Mouse (Mus musculus): Measurements from ENCODE around the gene Cd68. TPM values are rescaled to one million over a fixed set of nuclear protein-coding genes. Genes with fewer than 3 reads are reported as not detected.
"Not testable (repeated sequence)": the region's sequence is repeated elsewhere in the genome, so short reads cannot be mapped to it uniquely, and the experiment has no call there.

The Cd68 gene
- polyA plus RNA-seq, 1 experiment from 2014 or later, result 16.3 TPM

DNA sequence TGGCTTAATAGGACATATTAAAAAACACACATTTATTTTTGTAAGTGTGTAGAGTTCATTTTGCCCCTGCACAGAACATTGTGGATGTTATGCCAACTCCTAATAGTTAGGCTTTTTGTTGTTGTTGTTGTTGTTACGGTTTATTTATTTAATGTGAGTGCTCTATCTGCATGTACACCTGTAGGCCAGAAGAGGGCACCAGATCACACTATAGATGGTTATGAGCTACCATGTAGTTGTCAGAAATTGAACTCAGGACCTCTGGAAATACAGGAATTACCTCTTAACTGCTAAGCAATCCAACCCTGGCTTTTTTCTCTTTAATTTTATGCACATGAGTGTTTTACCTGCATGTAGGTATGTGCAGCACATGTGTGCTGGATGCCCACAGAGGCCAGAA, 36.2 kb downstream of the Cd68 start:
- WGBS, result 81% methylated on average over 1 of the region's 1 CpGs
- H3K9me3 ChIP-seq (ENCODE audit: control insufficient read depth, low read length), result no peaks in the 10 kb centered on the region
- H3K36me3 ChIP-seq (ENCODE audit: control insufficient read depth, insufficient read depth, low read length), result no peaks in the 10 kb centered on the region
- no peak overlapping the region for H3K9ac ChIP-seq (ENCODE audit: low read length)
- no peak overlapping the region for H3K4me2 ChIP-seq (ENCODE audit: low read length)
- H3K4me1 ChIP-seq (replicated peaks; ENCODE audit: control insufficient read depth, insufficient read depth, low read length), result peaks cover 14% of the 10 kb centered on the region
- DNase-seq (ENCODE audit: low spot score) (no peak), ATAC-seq (replicated peaks; ENCODE audit: low FRiP score, low TSS enrichment, low read depth) (no peak)
- H3K27me3 ChIP-seq (replicated peaks; ENCODE audit: control insufficient read depth, insufficient read depth, low read length), result no peaks in the 10 kb centered on the region
- no peak overlapping the region for H3K27ac ChIP-seq (ENCODE audit: low read depth)
- no peak overlapping the region for H3K4me3 ChIP-seq (ENCODE audit: low read depth, low read length)

DNA sequence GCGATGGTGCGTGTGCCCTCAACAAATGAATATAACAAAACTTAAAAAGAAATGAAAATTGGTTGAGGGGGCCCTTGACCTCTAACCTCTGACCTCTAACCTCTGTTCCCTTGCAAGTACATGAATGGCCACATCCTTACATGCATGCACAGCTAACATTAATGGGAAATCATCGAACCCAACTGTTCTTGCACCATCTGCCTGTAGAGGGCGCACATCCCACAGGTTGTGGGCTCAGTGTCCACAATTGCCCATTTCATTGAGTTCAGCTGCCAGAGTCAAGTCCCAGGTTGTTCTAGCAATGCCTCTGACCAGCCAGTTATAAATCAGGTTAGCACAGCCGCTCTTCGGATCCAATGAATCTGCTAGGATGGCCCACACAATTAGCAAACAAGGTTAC, 37.7 kb downstream of the Cd68 start:
- no peak overlapping the region for H3K27ac ChIP-seq (ENCODE audit: low read depth)
- peak; percentile 92 for DNase-seq (ENCODE audit: low spot score)
- no peak overlapping the region for H3K4me2 ChIP-seq (ENCODE audit: low read length)
- no peaks in the 10 kb centered on the region for H3K9me3 ChIP-seq (ENCODE audit: control insufficient read depth, low read length)
- WGBS, result 36% methylated on average over 6 of the region's 6 CpGs
- no peak overlapping the region for H3K9ac ChIP-seq (ENCODE audit: low read length)
- H3K4me3 ChIP-seq (ENCODE audit: low read depth, low read length), result no peak overlapping the region
- ATAC-seq (replicated peaks; ENCODE audit: low FRiP score, low TSS enrichment, low read depth), result no peak
- H3K27me3 ChIP-seq (replicated peaks; ENCODE audit: control insufficient read depth, insufficient read depth, low read length), result no peaks in the 10 kb centered on the region
- peaks cover 3% of the 10 kb centered on the region; the same call in 1 of the 2 replicates for H3K4me1 ChIP-seq (replicated peaks; ENCODE audit: control insufficient read depth, insufficient read depth, low read length)
- H3K36me3 ChIP-seq (ENCODE audit: control insufficient read depth, insufficient read depth, low read length), result no peaks in the 10 kb centered on the region

DNA sequence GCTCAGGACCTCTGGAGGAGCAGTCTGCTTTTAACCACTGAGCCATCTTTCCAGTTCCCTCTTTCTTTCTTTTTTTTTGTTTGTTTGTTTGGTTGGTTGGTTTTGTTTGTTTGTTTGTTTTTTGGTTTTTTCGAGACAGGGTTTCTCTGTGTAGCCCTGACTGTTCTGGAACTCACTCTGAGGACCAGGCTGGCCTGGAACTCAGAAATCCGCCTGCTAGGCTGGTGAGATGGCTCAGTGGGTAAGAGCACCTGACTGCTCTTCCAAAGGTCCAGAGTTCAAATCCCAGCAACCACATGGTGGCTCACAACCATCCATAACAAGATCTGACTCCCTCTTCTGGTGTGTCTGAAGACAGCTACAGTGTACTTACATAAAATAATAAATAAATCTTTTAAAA, 41.6 kb downstream of the Cd68 start:
- not testable (repeated sequence) for H3K4me1 ChIP-seq (replicated peaks; ENCODE audit: control insufficient read depth, insufficient read depth, low read length); H3K27me3 ChIP-seq (replicated peaks; ENCODE audit: control insufficient read depth, insufficient read depth, low read length); H3K4me3 ChIP-seq (ENCODE audit: low read depth, low read length); H3K27ac ChIP-seq (ENCODE audit: low read depth); ATAC-seq (replicated peaks; ENCODE audit: low FRiP score, low TSS enrichment, low read depth); H3K36me3 ChIP-seq (ENCODE audit: control insufficient read depth, insufficient read depth, low read length); H3K9me3 ChIP-seq (ENCODE audit: control insufficient read depth, low read length); DNase-seq (ENCODE audit: low spot score); H3K4me2 ChIP-seq (ENCODE audit: low read length); H3K9ac ChIP-seq (ENCODE audit: low read length)
- 74% methylated on average over 2 of the region's 2 CpGs for WGBS

- Histone ChIP-seq H3K36me3 (ENCODE audit: control insufficient read depth, insufficient read depth, low read length) (no peaks in the 10 kb centered on the region), H3K4me1 (replicated peaks; ENCODE audit: control insufficient read depth, insufficient read depth, low read length) (peaks cover 9% of the 10 kb centered on the region), H3K4me2 (ENCODE audit: low read length) (peak overlapping the region; percentile 73), H3K4me3 (ENCODE audit: low read depth, low read length) (0 out of 2 replicates have a peak overlapping the region, but pooled peaks have one; percentile 44), H3K9ac (ENCODE audit: low read length) (peak overlapping the region; percentile 52), H3K27me3 (replicated peaks; ENCODE audit: control insufficient read depth, insufficient read depth, low read length) (no peaks in the 10 kb centered on the region), H3K9me3 (ENCODE audit: control insufficient read depth, low read length) (no peaks in the 10 kb centered on the region), H3K27ac (ENCODE audit: low read depth) (no peak overlapping the region)
- DNase-seq (ENCODE audit: low spot score) (no peak), ATAC-seq (replicated peaks; ENCODE audit: low FRiP score, low TSS enrichment, low read depth) (no peak)
- WGBS, result 68% methylated on average over 4 of the region's 4 CpGs
These were observed 42.9 kb downstream of the Cd68 start for GRCm38 (mm10) chr11:69623006-69623405.

DNA sequence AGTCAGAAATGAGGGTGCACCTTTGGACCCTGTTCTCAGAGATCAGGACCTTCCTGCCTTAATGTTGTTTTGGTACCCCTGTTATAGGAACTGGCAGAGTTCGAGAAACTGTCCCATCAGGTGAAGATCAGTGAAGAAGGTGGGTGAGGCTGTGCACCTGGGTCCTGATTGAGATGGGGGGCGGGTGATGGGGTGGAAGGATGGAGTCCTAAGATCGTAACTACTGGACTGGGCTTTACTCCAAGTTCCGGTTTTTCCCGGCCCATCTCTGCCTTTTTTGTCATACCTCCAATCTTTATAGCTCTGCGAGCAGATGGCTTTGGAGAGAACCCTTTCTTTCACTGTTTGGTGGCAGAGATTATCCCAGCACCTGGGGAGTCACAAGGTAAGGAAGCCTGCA, 43.5 kb downstream of the Cd68 start:
- ATAC-seq (replicated peaks; ENCODE audit: low FRiP score, low TSS enrichment, low read depth) (peak; percentile 48; the same call in 1 of the 2 replicates), DNase-seq (ENCODE audit: low spot score) (no peak)
- WGBS, result 26% methylated on average over 6 of the region's 6 CpGs
- peak overlapping the region; percentile 52 for H3K9ac ChIP-seq (ENCODE audit: low read length)
- peak overlapping the region; percentile 34 for H3K27ac ChIP-seq (ENCODE audit: low read depth)
- no peaks in the 10 kb centered on the region for H3K36me3 ChIP-seq (ENCODE audit: control insufficient read depth, insufficient read depth, low read length)
- H3K9me3 ChIP-seq (ENCODE audit: control insufficient read depth, low read length), result no peaks in the 10 kb centered on the region
- peaks cover 9% of the 10 kb centered on the region for H3K4me1 ChIP-seq (replicated peaks; ENCODE audit: control insufficient read depth, insufficient read depth, low read length)
- H3K27me3 ChIP-seq (replicated peaks; ENCODE audit: control insufficient read depth, insufficient read depth, low read length), result no peaks in the 10 kb centered on the region
- H3K4me2 ChIP-seq (ENCODE audit: low read length), result peak overlapping the region; percentile 73
- H3K4me3 ChIP-seq (ENCODE audit: low read depth, low read length), result peak overlapping the region; percentile 44

DNA sequence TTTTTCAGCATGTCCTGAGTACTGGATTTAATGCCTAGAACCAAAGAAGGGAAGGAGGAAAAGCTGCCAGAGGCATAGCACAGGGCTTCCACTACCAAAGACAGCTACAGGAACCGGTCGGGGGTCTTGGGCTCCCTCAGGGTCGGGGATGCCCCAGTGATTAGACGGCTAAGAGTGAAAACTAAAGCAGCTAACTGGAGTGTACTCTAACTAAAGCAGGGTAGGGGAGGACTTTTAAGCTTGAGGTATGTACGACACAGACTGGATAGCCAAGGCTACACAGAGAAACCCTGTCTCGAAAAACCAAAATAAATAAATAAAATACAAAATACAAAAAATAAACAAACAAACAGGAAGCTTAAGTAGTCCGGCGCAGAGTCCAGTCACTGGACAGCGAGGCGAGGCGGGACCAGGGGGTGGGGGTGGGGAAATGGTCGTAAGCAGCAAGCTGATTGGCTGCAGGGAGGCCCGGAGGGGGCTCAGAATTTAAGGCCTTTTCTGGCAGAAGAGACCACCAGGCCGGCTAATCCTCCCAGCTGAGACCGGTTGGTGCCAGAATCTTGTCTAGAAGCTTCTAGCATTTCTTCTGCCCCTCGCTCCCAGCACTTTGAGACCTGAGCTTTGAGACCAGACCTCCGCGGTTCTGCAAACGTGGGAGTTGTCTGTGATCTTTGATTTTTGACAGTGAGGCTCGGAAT, 44.2 kb downstream of the Cd68 start, which contains the start of gene Sat2:
Gene Sat2, plus strand, starts transcription at position 454 of the 698 bp plus-strand sequence.
- H3K4me1 ChIP-seq (replicated peaks; ENCODE audit: control insufficient read depth, insufficient read depth, low read length), result peaks cover 9% of the 10 kb centered on the region
- peak; percentile 82 for ATAC-seq (replicated peaks; ENCODE audit: low FRiP score, low TSS enrichment, low read depth)
- no peaks in the 10 kb centered on the region for H3K27me3 ChIP-seq (replicated peaks; ENCODE audit: control insufficient read depth, insufficient read depth, low read length)
- H3K36me3 ChIP-seq (ENCODE audit: control insufficient read depth, insufficient read depth, low read length), result no peaks in the 10 kb centered on the region
- H3K27ac ChIP-seq (ENCODE audit: low read depth), result peak within 1 kb of the TSS; percentile 34
- H3K4me2 ChIP-seq (ENCODE audit: low read length), result peak within 1 kb of the TSS; percentile 73
- peak within 1 kb of the TSS; percentile 52 for H3K9ac ChIP-seq (ENCODE audit: low read length)
- H3K9me3 ChIP-seq (ENCODE audit: control insufficient read depth, low read length), result no peaks in the 10 kb centered on the region
- peak; percentile 82 for DNase-seq (ENCODE audit: low spot score)
- H3K4me3 ChIP-seq (ENCODE audit: low read depth, low read length), result peak within 1 kb of the TSS; percentile 44
- WGBS, result 1% methylated on average over 20 of the region's 20 CpGs

DNA sequence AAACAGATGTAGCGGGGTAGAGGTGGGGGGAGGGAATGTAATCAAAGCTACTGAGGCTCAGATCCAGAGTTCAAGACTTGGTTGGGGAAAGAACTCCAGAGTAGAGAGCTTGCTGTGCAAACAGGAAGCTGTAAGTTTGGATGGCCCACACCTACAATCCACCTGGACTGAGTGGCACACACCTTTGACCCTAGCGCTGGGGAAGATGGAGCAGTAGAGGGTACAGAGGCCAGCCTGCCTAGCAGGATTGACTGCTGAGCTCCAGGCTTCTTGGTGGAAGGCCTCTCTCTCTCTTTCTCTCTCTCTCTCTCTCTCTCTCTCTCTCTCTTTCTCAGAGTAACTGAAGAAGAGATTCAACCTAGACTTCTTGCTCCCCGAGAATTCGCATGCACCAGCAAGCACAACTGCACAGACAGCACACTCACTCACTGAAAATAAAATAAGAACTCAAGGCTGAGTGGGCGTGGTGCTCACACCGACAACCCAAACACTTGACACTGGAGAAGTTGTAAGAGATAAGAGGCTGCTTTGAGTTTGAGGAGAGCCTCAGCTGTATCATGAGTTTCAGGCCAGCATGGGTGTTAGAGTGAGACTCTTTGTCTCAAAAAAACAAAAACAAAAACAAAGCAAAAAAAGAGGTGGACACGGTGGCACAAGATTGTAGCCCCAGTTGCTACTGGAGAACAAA, 45.4 kb downstream of the Cd68 start:
- Histone ChIP-seq H3K4me3 (ENCODE audit: low read depth, low read length) (no peak overlapping the region), H3K27ac (ENCODE audit: low read depth) (no peak overlapping the region), H3K4me2 (ENCODE audit: low read length) (no peak overlapping the region), H3K9me3 (ENCODE audit: control insufficient read depth, low read length) (no peaks in the 10 kb centered on the region), H3K9ac (ENCODE audit: low read length) (no peak overlapping the region), H3K27me3 (replicated peaks; ENCODE audit: control insufficient read depth, insufficient read depth, low read length) (no peaks in the 10 kb centered on the region), H3K4me1 (replicated peaks; ENCODE audit: control insufficient read depth, insufficient read depth, low read length) (peaks cover 9% of the 10 kb centered on the region), H3K36me3 (ENCODE audit: control insufficient read depth, insufficient read depth, low read length) (no peaks in the 10 kb centered on the region)
- no peak for ATAC-seq (replicated peaks; ENCODE audit: low FRiP score, low TSS enrichment, low read depth)
- DNase-seq (ENCODE audit: low spot score), result no peak
- WGBS, result 74% methylated on average over 7 of the region's 7 CpGs

DNA sequence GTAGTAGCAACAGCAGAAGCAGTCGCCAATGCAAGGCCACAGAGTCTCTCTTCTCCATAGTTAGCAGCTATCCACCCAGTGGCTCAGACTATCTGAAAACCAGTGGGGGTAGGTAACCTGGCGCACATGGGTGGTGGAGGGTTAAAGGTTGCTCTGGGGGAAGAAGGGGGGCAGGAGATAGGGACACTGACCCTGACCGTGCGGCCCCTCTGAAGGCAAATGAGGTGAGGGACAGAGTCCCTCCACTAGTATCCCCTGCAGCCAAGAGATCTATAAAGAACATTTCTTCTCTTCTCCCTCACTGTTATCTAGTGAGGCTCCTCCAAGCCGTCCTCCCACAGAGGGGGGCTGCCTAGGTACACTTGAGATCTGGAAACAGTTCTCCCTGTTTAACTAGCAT, 48.1 kb downstream of the Cd68 start, which contains the start of gene Shbg:
Gene Shbg, minus strand, starts transcription at position 101 of the 400 bp plus-strand sequence.
- no peaks in the 10 kb centered on the region for H3K9me3 ChIP-seq (ENCODE audit: control insufficient read depth, low read length)
- H3K9ac ChIP-seq (ENCODE audit: low read length), result no peak within 1 kb of the TSS
- H3K4me3 ChIP-seq (ENCODE audit: low read depth, low read length), result no peak within 1 kb of the TSS
- WGBS, result 62% methylated on average over 5 of the region's 5 CpGs
- DNase-seq (ENCODE audit: low spot score), result no peak
- H3K36me3 ChIP-seq (ENCODE audit: control insufficient read depth, insufficient read depth, low read length), result no peaks in the 10 kb centered on the region
- peaks cover 12% of the 10 kb centered on the region for H3K4me1 ChIP-seq (replicated peaks; ENCODE audit: control insufficient read depth, insufficient read depth, low read length)
- no peak within 1 kb of the TSS for H3K27ac ChIP-seq (ENCODE audit: low read depth)
- H3K4me2 ChIP-seq (ENCODE audit: low read length), result no peak within 1 kb of the TSS
- no peak for ATAC-seq (replicated peaks; ENCODE audit: low FRiP score, low TSS enrichment, low read depth)
- H3K27me3 ChIP-seq (replicated peaks; ENCODE audit: control insufficient read depth, insufficient read depth, low read length), result no peaks in the 10 kb centered on the region

All from intestine, embryonic 14.5 days (tissue).